ENCODE assay signal across 9 mouse cellular contexts in genomic region chr5:34188856-34189255, GRCm38 (mm10). TPM values are rescaled to one million over a fixed set of nuclear protein-coding genes. Genes with fewer than 3 reads are reported as not detected.
A peak's percentile ranks its signal among the peaks of the same experiment; 100 is the strongest.
DNase-seq lines count a peak whose midpoint lies in the region; ATAC-seq and TF ChIP-seq lines count a peak whose summit lies in the region.
"Had no signal": no experiment of that assay in that cellular context is flagged by ENCODE, and none has a peak within 500 bp of the region (broad histone marks: within the 10 kb centered on the region; RNA-seq: fewer than 3 reads in every experiment).

No protein-coding gene starts in this region.

- no peaks in the 10 kb centered on the region for H3K27me3 ChIP-seq in heart, embryonic 11.5 days (ENCODE audit: control insufficient read depth, insufficient read depth, low read length)
- H3K27me3 ChIP-seq in thymus, adult 2 months (ENCODE audit: control insufficient read depth, insufficient read depth, low read length) = no peaks in the 10 kb centered on the region
- no peaks in the 10 kb centered on the region for H3K27me3 ChIP-seq in limb, embryonic 15.5 days
- H3K27me3 ChIP-seq in stomach, embryonic 16.5 days (ENCODE audit: control insufficient read depth, insufficient read depth, low read length) = no peaks in the 10 kb centered on the region

- peaks cover 37% of the 10 kb centered on the region for H3K4me1 ChIP-seq in heart, embryonic 11.5 days (ENCODE audit: control insufficient read depth, insufficient read depth, low read length)
- H3K4me1 ChIP-seq in thymus, adult 2 months (replicated peaks; ENCODE audit: control insufficient read depth, insufficient read depth, low read length) = peaks cover 48% of the 10 kb centered on the region
- H3K4me1 ChIP-seq in limb, embryonic 15.5 days = peaks cover 44% of the 10 kb centered on the region
- peaks cover 34% of the 10 kb centered on the region for H3K4me1 ChIP-seq in stomach, embryonic 16.5 days (ENCODE audit: control insufficient read depth, insufficient read depth, low read length)

- no peak for TF ChIP-seq POLR2A in thymus, adult 2 months (IDR thresholded peaks at IDR 0.05; ENCODE audit: control insufficient read depth, extremely low read depth, insufficient read depth, low read length, poor library complexity)

- H3K36me3 ChIP-seq in heart, embryonic 11.5 days (ENCODE audit: control insufficient read depth, insufficient read depth, low read length) = peaks cover 3% of the 10 kb centered on the region; the same call in 1 of the 2 replicates
- no peaks in the 10 kb centered on the region; the same call in 1 of the 2 replicates for H3K36me3 ChIP-seq in thymus, adult 2 months (ENCODE audit: control insufficient read depth, insufficient read depth, low read length)
- H3K36me3 ChIP-seq in limb, embryonic 15.5 days = no peaks in the 10 kb centered on the region; the same call in 1 of the 2 replicates
- no peaks in the 10 kb centered on the region for H3K36me3 ChIP-seq in stomach, embryonic 16.5 days (ENCODE audit: control insufficient read depth, insufficient read depth, low read length)

- H3K27ac ChIP-seq in heart, embryonic 11.5 days (ENCODE audit: low read depth, low read length) = no peak overlapping the region
- peak overlapping the region; percentile 75 for H3K27ac ChIP-seq in thymus, adult 2 months (ENCODE audit: control insufficient read depth, insufficient read depth, low read length)
- H3K27ac ChIP-seq in limb, embryonic 15.5 days = no peak overlapping the region
- peak overlapping the region; percentile 85 for H3K27ac ChIP-seq in stomach, embryonic 16.5 days (ENCODE audit: low read length)

- H3K4me3 ChIP-seq in heart, embryonic 11.5 days (ENCODE audit: low read depth, low read length) = no peak overlapping the region
- no peak overlapping the region for H3K4me3 ChIP-seq in thymus, adult 2 months (ENCODE audit: control insufficient read depth, insufficient read depth, low read length)
- H3K4me3 ChIP-seq in limb, embryonic 15.5 days = peak overlapping the region; percentile 97; the same call in 1 of the 2 replicates
- peak overlapping the region; percentile 85 for H3K4me3 ChIP-seq in stomach, embryonic 16.5 days (replicated peaks; ENCODE audit: low read length)

- ATAC-seq in heart, embryonic 11.5 days (replicated peaks; ENCODE audit: insufficient number of reproducible peaks, low FRiP score, low TSS enrichment) = no peak
- ATAC-seq in limb, embryonic 15.5 days (ENCODE audit: insufficient number of reproducible peaks, low FRiP score, low TSS enrichment, low read depth) = no peak
- no peak for ATAC-seq in stomach, embryonic 16.5 days (ENCODE audit: insufficient read depth, low FRiP score)

- no peaks in the 10 kb centered on the region for H3K9me3 ChIP-seq in heart, embryonic 11.5 days (replicated peaks; ENCODE audit: control insufficient read depth, low read length)
- H3K9me3 ChIP-seq in limb, embryonic 15.5 days = no peaks in the 10 kb centered on the region
- H3K9me3 ChIP-seq in stomach, embryonic 16.5 days (replicated peaks; ENCODE audit: control insufficient read depth, low read length) = no peaks in the 10 kb centered on the region

- WGBS in heart, embryonic 11.5 days (ENCODE audit: insufficient replicate concordance) = 70% methylated on average over 2 of the region's 2 CpGs
- 12% methylated on average over 2 of the region's 2 CpGs for WGBS in thymus, adult 2 months
- WGBS in limb, embryonic 15.5 days = 58% methylated on average over 2 of the region's 2 CpGs
- WGBS in stomach, embryonic 16.5 days = 62% methylated on average over 2 of the region's 2 CpGs

- intact Hi-C loops in heart, postnatal 14 days (cut with DNase I) = no loop called here
- intact Hi-C loops in gastrocnemius, postnatal 14 days (cut with DNase I; ENCODE audit: low total_unique reads) = no loop called here

- 0 out of 2 replicates have a peak overlapping the region, but pooled peaks have one; percentile 77 for H3K9ac ChIP-seq in heart, embryonic 11.5 days (ENCODE audit: low read depth, low read length)
- no peak overlapping the region for H3K9ac ChIP-seq in limb, embryonic 15.5 days
- peak overlapping the region; percentile 85 for H3K9ac ChIP-seq in stomach, embryonic 16.5 days (ENCODE audit: low read length)

- DNase-seq in heart, postnatal 14 days = no peak
- no peak for DNase-seq in thymus, adult 2 months
- DNase-seq in thymus, postnatal 14 days = no peak
- no peak for DNase-seq in gastrocnemius, postnatal 14 days
- DNase-seq in thymus, adult 18-20 months = no peak

- peak overlapping the region; percentile 78 for H3K4me2 ChIP-seq in heart, embryonic 11.5 days
- peak overlapping the region; percentile 74 for H3K4me2 ChIP-seq in limb, embryonic 15.5 days
- H3K4me2 ChIP-seq in stomach, embryonic 16.5 days (ENCODE audit: low read depth, low read length) = peak overlapping the region; percentile 78

- no peak for TF ChIP-seq CTCF in thymus, adult 2 months (IDR thresholded peaks at IDR 0.05; ENCODE audit: borderline replicate concordance, control insufficient read depth, extremely low read depth, insufficient read depth, low read length, poor library complexity)

RNA-seq across cellular contexts. Expression of gene Mxd4, which starts 1.3 kb away (rescaled TPM):
- polyA plus RNA-seq in heart, embryonic 11.5 days (2014; fragmentation: Nextera tagmentation; extraction: Ambion mirVana) = 23.3 and 26.7 TPM in 2 replicates
- 100 to 1,000 TPM; 127 to 129 TPM for total RNA-seq in heart, postnatal 14 days (2021)
- polyA plus RNA-seq in thymus, adult 2 months (2012; rRNA removed) = 515 and 525 TPM in 2 replicates
- polyA plus RNA-seq in limb, embryonic 15.5 days (2015; fragmentation: Nextera tagmentation; extraction: Ambion mirVana) = 40.3 and 42.4 TPM in 2 replicates
- polyA plus RNA-seq in stomach, embryonic 16.5 days (2015; fragmentation: Nextera tagmentation; extraction: Ambion mirVana) = 32.8 and 36.9 TPM in 2 replicates
- total RNA-seq in gastrocnemius, postnatal 14 days (2021) = 10 to 100 TPM; 46.3 to 56.6 TPM

RNA-seq across cellular contexts. Expression of gene Haus3, which starts 19.5 kb away (rescaled TPM):
- 28.8 and 31.2 TPM in 2 replicates for polyA plus RNA-seq in heart, embryonic 11.5 days (2014; fragmentation: Nextera tagmentation; extraction: Ambion mirVana)
- total RNA-seq in heart, postnatal 14 days (2021) = 1 to 10 TPM; 6.0 to 7.1 TPM
- 3.3 and 4.2 TPM in 2 replicates for polyA plus RNA-seq in thymus, adult 2 months (2012; rRNA removed)
- polyA plus RNA-seq in limb, embryonic 15.5 days (2015; fragmentation: Nextera tagmentation; extraction: Ambion mirVana) = 28.1 and 29.4 TPM in 2 replicates
- 26.2 and 30.9 TPM in 2 replicates for polyA plus RNA-seq in stomach, embryonic 16.5 days (2015; fragmentation: Nextera tagmentation; extraction: Ambion mirVana)
- 1 to 10 TPM; 3.4 to 3.8 TPM for total RNA-seq in gastrocnemius, postnatal 14 days (2021)

RNA-seq across cellular contexts. Expression of gene Poln, which starts 19.6 kb away (rescaled TPM):
- 0.38 and 0.52 TPM in 2 replicates for polyA plus RNA-seq in heart, embryonic 11.5 days (2014; fragmentation: Nextera tagmentation; extraction: Ambion mirVana)
- 1 to 10 TPM in 1 of 2 experiments, under 1 TPM in 1; 0.98 to 2.0 TPM for total RNA-seq in heart, postnatal 14 days (2021)
- polyA plus RNA-seq in thymus, adult 2 months (2012; rRNA removed) = 2.3 and 2.4 TPM in 2 replicates
- 3.3 and 3.9 TPM in 2 replicates for polyA plus RNA-seq in limb, embryonic 15.5 days (2015; fragmentation: Nextera tagmentation; extraction: Ambion mirVana)
- 0.72 and 1.1 TPM in 2 replicates for polyA plus RNA-seq in stomach, embryonic 16.5 days (2015; fragmentation: Nextera tagmentation; extraction: Ambion mirVana)
- 1 to 10 TPM; 1.2 to 1.7 TPM for total RNA-seq in gastrocnemius, postnatal 14 days (2021)
- total RNA-seq: monocyte, adult 5-6 weeks had no signal

Comparison
In these comparisons a context has a peak if more than half of its experiments do, and no peak if none do; other contexts are left out.
1. H3K27ac ChIP-seq: peak in thymus, adult 2 months (single experiment) and stomach, embryonic 16.5 days (single experiment); none in heart, embryonic 11.5 days (single experiment) and limb, embryonic 15.5 days (single experiment).
2. H3K4me3 ChIP-seq: peak in limb, embryonic 15.5 days (single experiment) and stomach, embryonic 16.5 days (single experiment); none in heart, embryonic 11.5 days (single experiment) and thymus, adult 2 months (single experiment).
3. RNA of gene Mxd4, which starts 1.3 kb away (polyA plus RNA-seq): 515 to 525 TPM in thymus, adult 2 months; 40.3 to 42.4 TPM in limb, embryonic 15.5 days, 32.8 to 36.9 TPM in stomach, embryonic 16.5 days and 23.3 to 26.7 TPM in heart, embryonic 11.5 days; every median in the first group is over 10 times any median in the second.
4. Peak in every context shown above with its lines, with median percentiles within 50 percentile points of each other: H3K4me2 ChIP-seq.